Mouse (Mus musculus): ENCODE results near the gene Asic4.

Gene Asic4

GRCm38 (mm10) chr1:75511437-75512210, 61.4 kb downstream of the Asic4 start:
- ChIA-PET POLR2A (interaction anchor here (0.5 to 2.0 kb wide), 14 partner anchors 8 to 1544 kb away, joined by 3 to 8 read pairs (median 3); partner anchors contain the start of genes Stk11ip (in 3 of the 4), Chpf (in 2 of the 4), Tmem198 (in 2 of the 4) and Gmppa (in 1 of the 4)), CTCF (interaction anchor here in 3 of 4 experiments (0.6 to 1.5 kb wide), 7 partner anchors 17 to 1924 kb away, joined by 3 to 6 read pairs (median 3); partner anchors contain the start of gene Slc4a3 (in 1 of the 3))

GRCm38 (mm10) chr1:75512550-75512949, 62.3 kb downstream of the Asic4 start:
- ChIA-PET POLR2A (interaction anchor here in 2 of 4 experiments (1.0 to 2.0 kb wide), 4 partner anchors 8 to 33 kb away, joined by 3 to 8 read pairs (median 4); partner anchors contain the start of genes Stk11ip (in 2 of the 2), Chpf (in 1 of the 2) and Tmem198 (in 1 of the 2)), CTCF (interaction anchor here (0.6 to 1.5 kb wide), 6 partner anchors 14 to 1924 kb away, joined by 3 read pairs; partner anchors contain the start of gene Slc4a3 (in 1 of the 4))

- ChIA-PET CTCF (interaction anchor here in 2 of 4 experiments (0.6 to 0.9 kb wide), 2 partner anchors 42 to 72 kb away, joined by 3 to 10 read pairs; no protein-coding TSS in a partner anchor), POLR2A (interaction anchor here in 1 of 4 experiments (1.4 to 2.3 kb wide), 3 partner anchors 8 to 29 kb away, joined by 3 to 9 read pairs (median 6); partner anchors contain the start of gene Slc4a3)
These were observed 66.6 kb downstream of the Asic4 start for GRCm38 (mm10) chr1:75516703-75517380.

DNA sequence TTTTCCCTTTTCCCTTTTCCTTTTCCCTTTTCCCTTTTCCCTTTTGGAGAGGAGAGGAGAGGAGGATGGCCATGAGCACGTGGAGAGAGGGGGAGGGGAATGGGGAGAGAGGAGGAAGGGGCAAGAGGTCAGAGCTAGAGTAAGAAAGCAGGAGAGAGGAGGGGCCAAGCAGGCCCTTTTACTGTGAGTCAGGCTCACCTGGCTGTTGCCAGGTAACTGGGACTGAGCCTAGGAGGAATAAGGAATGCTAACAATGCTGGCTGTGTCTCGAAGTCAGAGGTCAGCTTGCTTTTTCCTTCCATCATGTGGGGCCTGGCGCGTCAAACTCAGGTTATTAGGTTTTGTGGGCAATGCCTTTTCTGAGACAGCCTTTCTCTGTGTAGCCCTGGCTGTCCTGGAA, 67.7 kb downstream of the Asic4 start:
- ChIA-PET CTCF (interaction anchor here (0.6 to 1.0 kb wide), 8 partner anchors 10 to 180 kb away, joined by 3 to 10 read pairs (median 4); partner anchors contain the start of genes Chpf (in 1 of the 4) and Tmem198 (in 1 of the 4)), POLR2A (interaction anchor here in 3 of 4 experiments (0.5 to 2.3 kb wide), 19 partner anchors 9 to 1889 kb away, joined by 3 to 10 read pairs (median 4); partner anchors contain the start of genes Inha (in 3 of the 3), Obsl1 (in 3 of the 3), Chpf (in 1 of the 3) and Slc4a3 (in 1 of the 3))

DNA sequence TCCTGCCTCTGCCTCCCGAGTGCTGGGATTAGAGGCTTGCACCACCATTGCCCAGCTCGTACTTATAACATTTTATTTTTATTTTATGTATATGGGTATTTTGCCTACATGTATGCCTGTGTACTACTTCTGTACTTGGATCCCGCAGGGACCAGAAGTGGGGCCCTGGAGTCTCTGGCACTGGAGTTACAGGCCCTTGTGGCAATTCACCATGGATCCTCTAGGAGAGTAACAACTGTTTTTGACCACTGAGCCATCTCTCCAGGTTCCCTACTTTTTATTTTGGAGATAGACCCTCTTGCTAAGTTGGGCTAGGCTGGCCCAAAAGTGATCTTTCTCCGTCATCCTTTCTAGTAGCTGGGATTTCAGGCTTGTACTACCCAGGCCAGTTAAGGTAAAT, 68.2 kb downstream of the Asic4 start:
- ChIA-PET CTCF (interaction anchor here in 3 of 4 experiments (0.6 to 1.0 kb wide), 5 partner anchors 11 to 119 kb away, joined by 3 to 5 read pairs (median 4); no protein-coding TSS in a partner anchor), POLR2A (interaction anchor here in 3 of 4 experiments (0.5 to 2.3 kb wide), 18 partner anchors 9 to 1889 kb away, joined by 3 to 10 read pairs (median 4); partner anchors contain the start of genes Inha (in 3 of the 3), Obsl1 (in 3 of the 3), Chpf (in 1 of the 3) and Slc4a3 (in 1 of the 3))

GRCm38 (mm10) chr1:75519576-75519975, 69.3 kb downstream of the Asic4 start:
- ChIA-PET POLR2A (interaction anchor here in 1 of 4 experiments (2.1 kb wide), 1 partner anchor 14 kb away, joined by 9 read pairs; the partner anchor contains the start of genes Inha and Obsl1), CTCF (no interaction called here)

DNA sequence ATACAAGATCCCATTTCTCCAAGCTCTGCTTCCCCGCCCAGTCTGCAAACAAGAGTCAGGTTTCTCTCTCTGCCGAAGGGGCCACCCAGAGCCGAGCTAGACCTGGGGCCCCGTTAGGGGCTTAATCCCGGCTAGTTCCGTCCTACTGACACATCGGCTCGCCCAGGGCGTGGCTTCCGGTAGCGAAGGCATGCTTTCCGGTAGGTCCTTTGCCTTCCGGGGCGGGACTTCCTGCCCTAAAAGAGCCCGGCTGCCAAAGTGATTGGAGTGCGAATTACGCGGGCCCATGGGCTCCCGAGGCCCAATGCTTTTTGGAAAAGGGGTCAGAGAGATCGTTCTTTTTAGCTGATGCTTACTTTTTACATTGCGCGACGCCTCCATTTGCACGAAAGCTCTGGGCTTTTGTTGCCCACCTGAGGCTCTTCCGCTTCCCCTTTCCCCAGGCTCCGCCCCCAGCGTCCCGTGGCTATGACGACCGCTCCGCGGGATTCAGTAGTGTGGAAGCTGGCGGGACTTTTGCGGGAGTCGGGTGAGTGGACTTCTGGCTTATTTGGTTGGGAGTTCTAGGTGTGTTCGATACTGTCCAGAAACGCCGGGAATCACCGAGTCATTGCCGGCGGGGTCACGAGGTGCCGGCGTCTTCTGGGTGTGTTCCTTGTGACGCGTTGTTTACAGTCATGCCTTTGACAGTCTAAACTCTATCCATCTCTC, 71.2 kb downstream of the Asic4 start, which contains the start of gene Stk11ip:
Gene Stk11ip, plus strand, starts transcription at position 209 of the 711 bp plus-strand sequence.
- ChIA-PET POLR2A (interaction anchor here (0.6 to 2.1 kb wide), 29 partner anchors 9 to 933 kb away, joined by 3 to 18 read pairs (median 5); partner anchors contain the start of genes Obsl1 (in 2 of the 4), Chpf (in 1 of the 4), Dnpep (in 1 of the 4) and Inha (in 1 of the 4)), CTCF (interaction anchor here in 3 of 4 experiments (1.1 to 1.5 kb wide), 4 partner anchors 15 to 108 kb away, joined by 3 to 4 read pairs (median 3); partner anchors contain the start of gene Obsl1 (in 1 of the 3))

Data from embryonic stem cell, embryonic (primary cell).